In genomic region chr1:168975037-168975698, GRCm38 (mm10) we compare ENCODE assay signal across 17 mouse cellular contexts.
DNase-seq lines count a peak whose midpoint lies in the region; ATAC-seq and TF ChIP-seq lines count a peak whose summit lies in the region.
"Had no signal": no experiment of that assay in that cellular context is flagged by ENCODE, and none has a peak within 500 bp of the region (broad histone marks: within the 10 kb centered on the region; RNA-seq: fewer than 3 reads in every experiment).

No protein-coding gene starts in this region.

- H3K4me1 ChIP-seq in hindbrain, embryonic 15.5 days (replicated peaks) = no peaks in the 10 kb centered on the region
- no peaks in the 10 kb centered on the region for H3K4me1 ChIP-seq in hindbrain, embryonic 11.5 days (replicated peaks; ENCODE audit: control insufficient read depth, insufficient read depth, low read length)
- H3K4me1 ChIP-seq: neural tube, embryonic 13.5 days had no signal

- no peak overlapping the region for H3K4me2 ChIP-seq in hindbrain, embryonic 15.5 days
- H3K4me2 ChIP-seq in hindbrain, embryonic 11.5 days (replicated peaks; ENCODE audit: low read depth, low read length) = no peak overlapping the region
- H3K4me2 ChIP-seq: embryonic facial prominence, embryonic 12.5 days; neural tube, embryonic 13.5 days had no signal

- CTCF ChIA-PET in Patski (lab: Charles Lee) = no interaction called here

- no peaks in the 10 kb centered on the region for H3K36me3 ChIP-seq in hindbrain, embryonic 15.5 days
- no peaks in the 10 kb centered on the region for H3K36me3 ChIP-seq in hindbrain, embryonic 11.5 days (ENCODE audit: control insufficient read depth, insufficient read depth, low read length)
- H3K36me3 ChIP-seq: embryonic facial prominence, embryonic 12.5 days; forebrain, embryonic 10.5 days; neural tube, embryonic 13.5 days had no signal

- H3K9ac ChIP-seq in hindbrain, embryonic 15.5 days = no peak overlapping the region
- H3K9ac ChIP-seq in hindbrain, embryonic 11.5 days (ENCODE audit: low read depth, low read length) = no peak overlapping the region
- H3K9ac ChIP-seq: embryonic facial prominence, embryonic 12.5 days; neural tube, embryonic 13.5 days had no signal

- no peak for DNase-seq in hindbrain, embryonic 11.5 days (ENCODE audit: low spot score)
- peak; percentile 11 for DNase-seq in kidney, postnatal 10 days
- no peak for DNase-seq in kidney, adult 11 months
- DNase-seq in Patski (ENCODE audit: low read depth, low spot score) = peak; percentile 28
- DNase-seq in gonadal fat pad, adult 2 months (ENCODE audit: low read depth) = peak; percentile 12
- DNase-seq in spleen, adult 12 weeks (ENCODE audit: low spot score) = no peak
- DNase-seq: adrenal gland, postnatal 25 days; cerebellum, adult 9-11 months; heart, adult 18-20 months; layer of hippocampus, adult 9-11 months had no signal

- no peak for TF ChIP-seq CTCF in Patski (IDR thresholded peaks at IDR 0.05)

- H3K27me3 ChIP-seq in hindbrain, embryonic 15.5 days = no peaks in the 10 kb centered on the region
- no peaks in the 10 kb centered on the region for H3K27me3 ChIP-seq in hindbrain, embryonic 11.5 days (ENCODE audit: control insufficient read depth, insufficient read depth, low read length)
- peaks cover 3% of the 10 kb centered on the region for H3K27me3 ChIP-seq in Patski
- H3K27me3 ChIP-seq: embryonic facial prominence, embryonic 12.5 days; neural tube, embryonic 13.5 days had no signal

- no peak overlapping the region for H3K4me3 ChIP-seq in hindbrain, embryonic 15.5 days
- no peak overlapping the region for H3K4me3 ChIP-seq in hindbrain, embryonic 11.5 days (ENCODE audit: low read depth, low read length)
- H3K4me3 ChIP-seq: embryonic facial prominence, embryonic 12.5 days; forebrain, embryonic 10.5 days; neural tube, embryonic 13.5 days had no signal

- H3K27ac ChIP-seq in hindbrain, embryonic 15.5 days (replicated peaks) = no peak overlapping the region
- no peak overlapping the region for H3K27ac ChIP-seq in hindbrain, embryonic 11.5 days (ENCODE audit: low read depth, low read length)
- H3K27ac ChIP-seq: embryonic facial prominence, embryonic 12.5 days; forebrain, embryonic 10.5 days; neural tube, embryonic 13.5 days had no signal

- in situ Hi-C loops in Patski (cut with MboI; ENCODE audit: low pct_unique_long_range_greater_than_20kb) = no loop called here

- POLR2A ChIA-PET in Patski (lab: Charles Lee) = interaction anchor here (0.7 to 0.9 kb wide), 2 partner anchors 14 to 522 kb away, joined by 3 read pairs; no protein-coding TSS in a partner anchor

- WGBS in hindbrain, embryonic 15.5 days = 74% methylated on average over 8 of the region's 8 CpGs
- 75% methylated on average over 8 of the region's 8 CpGs for WGBS in hindbrain, embryonic 11.5 days

- peaks cover 6% of the 10 kb centered on the region; the same call in 1 of the 2 replicates for H3K9me3 ChIP-seq in hindbrain, embryonic 15.5 days
- no peaks in the 10 kb centered on the region; the same call in 1 of the 2 replicates for H3K9me3 ChIP-seq in hindbrain, embryonic 11.5 days (ENCODE audit: control insufficient read depth, low read length)
- H3K9me3 ChIP-seq: embryonic facial prominence, embryonic 12.5 days; forebrain, embryonic 10.5 days; neural tube, embryonic 13.5 days had no signal

- ATAC-seq in hindbrain, embryonic 15.5 days (ENCODE audit: low FRiP score, low read depth) = peak; percentile 30; the same call in 1 of the 2 replicates
- no peak for ATAC-seq in hindbrain, embryonic 11.5 days (ENCODE audit: low FRiP score)
- peak; percentile 82 for ATAC-seq in Patski
- ATAC-seq in monocyte, adult 5-6 weeks (replicated peaks; ENCODE audit: insufficient number of reproducible peaks, low FRiP score, low TSS enrichment, poor library complexity, severe bottlenecking) = no peak
- ATAC-seq: CD4-positive, CD25-positive, alpha-beta regulatory T cell, adult 4 months; inflammation-experienced regulatory T-cells, adult 6 months had no signal

Comparison
In these comparisons a context has a peak if more than half of its experiments do, and no peak if none do; other contexts are left out.
1. ATAC-seq: peak in hindbrain, embryonic 15.5 days (single experiment) and Patski (single experiment); none in hindbrain, embryonic 11.5 days (single experiment) and monocyte, adult 5-6 weeks (single experiment).
2. DNase-seq: peak in kidney, postnatal 10 days (single experiment), Patski (single experiment) and gonadal fat pad, adult 2 months (single experiment); none in hindbrain, embryonic 11.5 days (single experiment), kidney, adult 11 months (single experiment) and spleen, adult 12 weeks (single experiment).